Mouse (Mus musculus): Measurements from ENCODE around the gene Lrrc19. TPM values are rescaled to one million over a fixed set of nuclear protein-coding genes. Genes with fewer than 3 reads are reported as not detected.

The Lrrc19 gene
- polyA plus RNA-seq, 1 experiment from 2014 or later: 1.4 TPM

MicroRNAs encoded within 50 kb of the gene (microRNA counts, 519-probe panel; counts per million panel counts)
- microRNA mmu-miR-872: 6,041 counts per million, percentile 92 among the panel's probes with 10 or more counts

Small RNA genes within 50 kb of the gene (microRNA-seq; reads per million reads assigned to microRNA genes)
- 4,862 reads per million, percentile 89 among the genes with 10 or more reads in this experiment for gene Mir872

Other genes with a start within 250 kb of the Lrrc19 start
- not detected in 2 replicates for gene Gm10306, start 93.6 kb downstream of the Lrrc19 start, polyA plus RNA-seq (2016; fragmentation: Nextera tagmentation; extraction: Ambion mirVana)
- gene Caap1, start 93.3 kb downstream of the Lrrc19 start, polyA plus RNA-seq (2016; fragmentation: Nextera tagmentation; extraction: Ambion mirVana): 25.4 and 26.3 TPM in 2 replicates
- gene Plaa, start 46.9 kb downstream of the Lrrc19 start, polyA plus RNA-seq (2016; fragmentation: Nextera tagmentation; extraction: Ambion mirVana): 94.7 and 97.4 TPM in 2 replicates
- 60.1 and 70.1 TPM in 2 replicates for gene Ift74, start 35.7 kb downstream of the Lrrc19 start, polyA plus RNA-seq (2016; fragmentation: Nextera tagmentation; extraction: Ambion mirVana)
- 8.5 and 8.9 TPM in 2 replicates for gene Tek, start 89.1 kb upstream of the Lrrc19 start, polyA plus RNA-seq (2016; fragmentation: Nextera tagmentation; extraction: Ambion mirVana)